Mouse (Mus musculus): ENCODE measurements around the gene Arcn1. TPM values are rescaled to one million over a fixed set of nuclear protein-coding genes. Genes with fewer than 3 reads are reported as not detected.
A peak's percentile ranks its signal among the peaks of the same experiment; 100 is the strongest.

Arcn1 gene
- polyA plus RNA-seq, 1 experiment: 40.6 TPM

- H3K36me3 ChIP-seq (ENCODE audit: control insufficient read depth, insufficient read depth): peaks cover 9% of the 10 kb centered on the region
- peak overlapping the region; percentile 64 for H3K4me2 ChIP-seq (ENCODE audit: low read depth)
- TF ChIP-seq TCF12 (IDR thresholded peaks at IDR 0.05; ENCODE audit: insufficient read depth, poor library complexity, severe bottlenecking) (no peak), MAX (IDR thresholded peaks at IDR 0.05; ENCODE audit: low read depth) (no peak), MYOD1 (IDR thresholded peaks at IDR 0.05; ENCODE audit: control insufficient read depth in 1 of 3, insufficient read length in 2 of 3, low read depth in 2 of 3) (no peak), POLR2AphosphoS2 (IDR thresholded peaks at IDR 0.05; ENCODE audit: insufficient read length, low read depth) (no peak), TCF3 (IDR thresholded peaks at IDR 0.05; ENCODE audit: insufficient read length, low read depth) (no peak), SRF (IDR thresholded peaks at IDR 0.05; ENCODE audit: control insufficient read depth, insufficient read length, low read depth) (no peak), REST (IDR thresholded peaks at IDR 0.05; ENCODE audit: insufficient read depth, insufficient read length) (no peak)
- no peak overlapping the region for H3ac ChIP-seq (ENCODE audit: control insufficient read depth, insufficient read length)
- H3K27me3 ChIP-seq (ENCODE audit: control insufficient read depth, insufficient read depth, insufficient read length): no peaks in the 10 kb centered on the region
- peaks cover 6% of the 10 kb centered on the region for H3K79me2 ChIP-seq (ENCODE audit: control insufficient read depth, insufficient read depth)
- no peak overlapping the region for H3K4me3 ChIP-seq
Measured at GRCm38 (mm10) chr9:44724223-44724622, 43.4 kb downstream of the Arcn1 start.

- Histone ChIP-seq H3K4me3 (no peak overlapping the region), H3K79me2 (ENCODE audit: control insufficient read depth, insufficient read depth) (peaks cover 6% of the 10 kb centered on the region), H3ac (ENCODE audit: control insufficient read depth, insufficient read length) (no peak overlapping the region), H3K27me3 (ENCODE audit: control insufficient read depth, insufficient read depth, insufficient read length) (no peaks in the 10 kb centered on the region), H3K36me3 (ENCODE audit: control insufficient read depth, insufficient read depth) (peaks cover 9% of the 10 kb centered on the region), H3K4me2 (ENCODE audit: low read depth) (peak overlapping the region; percentile 64)
- no peak for TF ChIP-seq SRF (IDR thresholded peaks at IDR 0.05; ENCODE audit: control insufficient read depth, insufficient read length, low read depth)
- no peak for TF ChIP-seq USF1 (IDR thresholded peaks at IDR 0.05; ENCODE audit: low read depth)
- TF ChIP-seq E2F4 (IDR thresholded peaks at IDR 0.05; ENCODE audit: insufficient read depth): no peak
- no peak for TF ChIP-seq TCF3 (IDR thresholded peaks at IDR 0.05; ENCODE audit: insufficient read length, low read depth)
- TF ChIP-seq MYOG (IDR thresholded peaks at IDR 0.05; ENCODE audit: control insufficient read depth in 1 of 3, insufficient read depth in 1 of 3, insufficient read length in 2 of 3, low read depth in 2 of 3): no peak
Measured at GRCm38 (mm10) chr9:44723521-44724041, 44.1 kb downstream of the Arcn1 start.

DNA sequence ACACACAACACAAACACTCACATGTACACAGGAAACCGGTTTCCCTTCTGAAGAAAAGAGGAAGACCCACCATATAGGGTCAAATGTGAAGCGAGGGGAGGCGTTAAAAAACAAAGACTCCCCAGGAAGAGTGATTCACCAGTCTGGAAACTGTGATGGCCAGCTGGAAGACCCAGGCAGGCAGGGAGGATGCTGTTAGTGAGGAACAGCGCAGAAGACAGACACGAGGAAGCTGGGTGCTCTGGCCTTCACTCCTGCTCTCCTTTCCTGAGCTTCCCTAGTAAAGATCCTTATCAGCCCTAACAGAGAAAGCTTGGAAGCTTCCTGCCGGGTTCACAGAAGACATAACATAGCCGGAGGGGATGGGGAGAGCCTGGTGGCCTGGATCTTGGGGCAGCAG is 44.6 kb downstream of the Arcn1 start:
- Histone ChIP-seq H3K4me2 (ENCODE audit: low read depth) (peak overlapping the region; percentile 64), H3K36me3 (ENCODE audit: control insufficient read depth, insufficient read depth) (peaks cover 6% of the 10 kb centered on the region), H3ac (ENCODE audit: control insufficient read depth, insufficient read length) (no peak overlapping the region), H3K27me3 (ENCODE audit: control insufficient read depth, insufficient read depth, insufficient read length) (no peaks in the 10 kb centered on the region), H3K79me2 (ENCODE audit: control insufficient read depth, insufficient read depth) (peaks cover 6% of the 10 kb centered on the region), H3K4me3 (no peak overlapping the region)
- no peak for TF ChIP-seq POLR2AphosphoS2 (IDR thresholded peaks at IDR 0.05; ENCODE audit: insufficient read length, low read depth)
- no peak for TF ChIP-seq E2F4 (IDR thresholded peaks at IDR 0.05; ENCODE audit: insufficient read depth)
- TF ChIP-seq CEBPB (IDR thresholded peaks at IDR 0.05; ENCODE audit: insufficient read depth, poor library complexity, severe bottlenecking): no peak
- no peak for TF ChIP-seq POLR2A (IDR thresholded peaks at IDR 0.05; ENCODE audit: insufficient read length, low read depth)
- no peak for TF ChIP-seq MYOG (IDR thresholded peaks at IDR 0.05; ENCODE audit: control insufficient read depth in 1 of 3, insufficient read depth in 1 of 3, insufficient read length in 2 of 3, low read depth in 2 of 3)
- no peak for TF ChIP-seq TCF12 (IDR thresholded peaks at IDR 0.05; ENCODE audit: insufficient read depth, poor library complexity, severe bottlenecking)
- no peak for TF ChIP-seq TCF3 (IDR thresholded peaks at IDR 0.05; ENCODE audit: insufficient read length, low read depth)
- no peak for TF ChIP-seq MAX (IDR thresholded peaks at IDR 0.05; ENCODE audit: low read depth)
- TF ChIP-seq SRF (IDR thresholded peaks at IDR 0.05; ENCODE audit: control insufficient read depth, insufficient read length, low read depth): no peak
- TF ChIP-seq USF1 (IDR thresholded peaks at IDR 0.05; ENCODE audit: low read depth): no peak
- TF ChIP-seq REST (IDR thresholded peaks at IDR 0.05; ENCODE audit: insufficient read depth, insufficient read length): no peak
- no peak for TF ChIP-seq MYOD1 (IDR thresholded peaks at IDR 0.05; ENCODE audit: control insufficient read depth in 1 of 3, insufficient read length in 2 of 3, low read depth in 2 of 3)

GRCm38 (mm10) chr9:44722575-44722974 is 45.1 kb downstream of the Arcn1 start:
- H3K36me3 ChIP-seq (ENCODE audit: control insufficient read depth, insufficient read depth): peaks cover 5% of the 10 kb centered on the region
- no peaks in the 10 kb centered on the region for H3K27me3 ChIP-seq (ENCODE audit: control insufficient read depth, insufficient read depth, insufficient read length)
- no peak overlapping the region for H3K4me3 ChIP-seq
- no peak for TF ChIP-seq SRF (IDR thresholded peaks at IDR 0.05; ENCODE audit: control insufficient read depth, insufficient read length, low read depth)
- TF ChIP-seq POLR2A (IDR thresholded peaks at IDR 0.05; ENCODE audit: insufficient read length, low read depth): no peak
- TF ChIP-seq E2F4 (IDR thresholded peaks at IDR 0.05; ENCODE audit: insufficient read depth): no peak
- TF ChIP-seq MAX (IDR thresholded peaks at IDR 0.05; ENCODE audit: low read depth): no peak
- no peak for TF ChIP-seq CEBPB (IDR thresholded peaks at IDR 0.05; ENCODE audit: insufficient read depth, poor library complexity, severe bottlenecking)
- peak overlapping the region; percentile 64 for H3K4me2 ChIP-seq (ENCODE audit: low read depth)
- peaks cover 6% of the 10 kb centered on the region for H3K79me2 ChIP-seq (ENCODE audit: control insufficient read depth, insufficient read depth)
- H3ac ChIP-seq (ENCODE audit: control insufficient read depth, insufficient read length): no peak overlapping the region

DNA sequence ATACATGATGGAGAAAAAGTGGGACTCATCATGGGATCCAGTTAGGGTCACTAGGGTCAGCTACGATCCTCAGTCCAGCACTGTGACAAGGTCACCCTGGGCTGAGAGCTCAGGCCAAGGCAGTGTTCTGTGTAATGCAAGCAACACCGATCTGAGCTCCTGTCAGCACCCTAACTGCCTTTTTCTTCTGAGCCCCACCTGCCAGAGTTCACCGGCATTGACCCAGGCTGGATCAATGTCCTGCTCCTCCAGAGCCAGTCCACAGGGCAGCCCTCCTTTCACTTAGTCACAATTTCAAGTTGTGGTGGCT is 45.8 kb downstream of the Arcn1 start:
- peak overlapping the region; percentile 66 for H3K4me2 ChIP-seq (ENCODE audit: low read depth)
- H3K27me3 ChIP-seq (ENCODE audit: control insufficient read depth, insufficient read depth, insufficient read length): no peaks in the 10 kb centered on the region
- peak overlapping the region; percentile 50 for H3K4me3 ChIP-seq
- H3ac ChIP-seq (ENCODE audit: control insufficient read depth, insufficient read length): no peak overlapping the region
- TF ChIP-seq TCF3 (IDR thresholded peaks at IDR 0.05; ENCODE audit: insufficient read length, low read depth): no peak
- TF ChIP-seq REST (IDR thresholded peaks at IDR 0.05; ENCODE audit: insufficient read depth, insufficient read length): no peak
- no peak for TF ChIP-seq POLR2AphosphoS2 (IDR thresholded peaks at IDR 0.05; ENCODE audit: insufficient read length, low read depth)
- TF ChIP-seq USF1 (IDR thresholded peaks at IDR 0.05; ENCODE audit: low read depth): no peak
- no peak for TF ChIP-seq POLR2A (IDR thresholded peaks at IDR 0.05; ENCODE audit: insufficient read length, low read depth)
- no peak for TF ChIP-seq SRF (IDR thresholded peaks at IDR 0.05; ENCODE audit: control insufficient read depth, insufficient read length, low read depth)
- no peak for TF ChIP-seq CEBPB (IDR thresholded peaks at IDR 0.05; ENCODE audit: insufficient read depth, poor library complexity, severe bottlenecking)
- TF ChIP-seq E2F4 (IDR thresholded peaks at IDR 0.05; ENCODE audit: insufficient read depth): no peak
- no peak for TF ChIP-seq MYOG (IDR thresholded peaks at IDR 0.05; ENCODE audit: control insufficient read depth in 1 of 3, insufficient read depth in 1 of 3, insufficient read length in 2 of 3, low read depth in 2 of 3)
- peaks cover 6% of the 10 kb centered on the region for H3K79me2 ChIP-seq (ENCODE audit: control insufficient read depth, insufficient read depth)
- H3K36me3 ChIP-seq (ENCODE audit: control insufficient read depth, insufficient read depth): peaks cover 5% of the 10 kb centered on the region

All from myocyte (in vitro differentiated cells).